Mouse (Mus musculus) cerebellum, adult 2 months (tissue): ENCODE measurements around the gene Acbd6. TPM values are rescaled to one million over a fixed set of nuclear protein-coding genes. Genes with fewer than 3 reads are reported as not detected.

ENCODE experiments used
- DNase-seq, 2 experiments: peaks; one replicate each; pipeline ENCODE4 v3.0.0; 2021
- H3K27ac ChIP-seq: fragments of 200-500 bp; 2 replicates; pipeline ENCODE4 v1.5.1; 2012; ENCODE audit warnings: low read length, control low read depth, inconsistent platforms; ENCODE audit not compliant: insufficient read depth
- H3K27me3 ChIP-seq: fragments of 200-500 bp; 2 replicates; pipeline ENCODE4 v1.6.1; 2012; ENCODE audit warnings: inconsistent platforms, mild to moderate bottlenecking, low read length, moderate library complexity; ENCODE audit not compliant: control insufficient read depth, insufficient read depth
- H3K4me1 ChIP-seq: fragments of 200-500 bp; 2 replicates; pipeline ENCODE4 v1.6.1; 2011; ENCODE audit warnings: low read length; ENCODE audit not compliant: control insufficient read depth, insufficient read depth
- H3K4me3 ChIP-seq: fragments of 200-500 bp; replicated peaks from 2 replicates; pipeline ENCODE3; 2011; ENCODE audit warnings: mild to moderate bottlenecking, low read depth, low read length, control low read depth; ENCODE audit not compliant: insufficient read depth
- CTCF ChIP-seq: fragments of 200-500 bp; IDR thresholded peaks from 2 replicates; pipeline ENCODE4 v1.5.1; 2011; ENCODE audit warnings: low read depth, mild to moderate bottlenecking, control low read depth, low read length, moderate library complexity, borderline replicate concordance; ENCODE audit not compliant: insufficient read depth
- POLR2A ChIP-seq: fragments of 200-500 bp; IDR thresholded peaks from 2 replicates; pipeline ENCODE4 v1.6.1; 2011; ENCODE audit warnings: low read length, control low read depth, borderline replicate concordance; ENCODE audit not compliant: insufficient read depth
- WGBS: fragments of 180-500 bp; shearing (Covaris S2); methylation state at CpG from one replicate; pipeline ENCODE4 v1.1.7; 2018; 5-methylcytosine and 5-hydroxymethylcytosine counted together
- polyA plus RNA-seq: library from polyadenylated mRNA; depleted of rRNA; stranded (reverse); fragments of >200 nt; gene quantifications from 2 replicates; pipeline ENCODE4 v1.2.3, GENCODE M21; 2012

Acbd6 gene
- polyA plus RNA-seq, 1 experiment = 85.0 TPM

DNA sequence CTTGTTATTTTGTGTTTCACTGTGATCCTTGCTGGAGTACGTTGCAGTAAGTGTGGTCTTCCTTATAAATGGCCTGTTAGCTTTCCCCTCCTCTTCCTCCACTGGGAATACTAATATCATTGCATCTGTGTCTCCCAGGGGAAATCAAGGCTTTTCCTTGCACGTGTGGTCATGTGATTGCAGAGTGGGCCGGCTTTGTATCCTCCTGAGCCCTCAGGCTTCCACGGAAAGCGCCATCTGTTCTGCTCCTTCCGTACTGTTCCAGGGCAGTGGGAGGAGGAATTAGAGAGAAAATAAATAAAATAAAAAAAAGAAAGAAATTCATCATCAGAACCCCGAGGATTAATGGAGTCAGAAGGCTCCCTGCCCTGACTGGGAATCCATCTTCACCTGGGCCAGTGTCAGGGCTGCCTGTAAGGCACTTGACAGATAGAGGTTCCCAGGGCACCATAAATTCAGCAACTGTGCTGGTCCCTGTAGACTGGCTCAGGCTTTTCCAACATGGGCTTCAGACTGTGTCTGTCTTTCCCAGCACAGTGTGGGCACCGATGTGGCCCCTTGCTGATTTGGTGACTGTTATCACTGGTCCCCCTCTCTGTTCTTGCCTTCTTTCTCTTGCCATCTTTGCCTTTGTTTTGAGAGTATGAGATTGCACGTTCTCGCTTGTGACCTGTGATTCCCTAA is 123.3 kb downstream of the Acbd6 start:
- no peak for TF ChIP-seq POLR2A
- no peak for TF ChIP-seq CTCF
- DNase-seq = no peak
- 46% methylated on average over 10 of the region's 10 CpGs for WGBS
- H3K4me1 ChIP-seq = peaks cover 4% of the 10 kb centered on the region; the same call in 1 of the 2 replicates
- H3K27me3 ChIP-seq = no peaks in the 10 kb centered on the region
- H3K4me3 ChIP-seq = no peak overlapping the region
- no peak overlapping the region for H3K27ac ChIP-seq

DNA sequence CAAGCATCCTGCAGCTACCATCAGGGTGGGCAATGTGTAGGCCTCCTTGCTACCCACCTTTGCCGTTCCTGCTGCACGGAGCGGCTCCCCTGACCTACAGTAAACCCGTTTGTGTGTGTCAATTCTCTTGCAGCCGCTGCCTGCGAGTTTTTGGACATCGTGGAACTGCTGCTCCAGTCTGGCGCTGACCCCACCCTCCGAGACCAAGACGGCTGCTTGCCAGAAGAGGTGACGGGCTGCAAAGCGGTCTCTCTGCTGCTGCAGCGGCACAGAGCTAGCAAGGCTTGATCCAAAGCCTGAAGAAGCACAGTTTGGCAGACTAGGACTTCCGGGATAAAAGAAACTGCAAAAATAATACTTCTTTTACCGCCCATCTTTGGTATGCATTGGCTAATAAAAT is 128.9 kb downstream of the Acbd6 start:
- peaks cover 2% of the 10 kb centered on the region; the same call in 1 of the 2 replicates for H3K4me1 ChIP-seq
- H3K27ac ChIP-seq = no peak overlapping the region
- 55% methylated on average over 15 of the region's 15 CpGs for WGBS
- no peak for DNase-seq
- H3K27me3 ChIP-seq = no peaks in the 10 kb centered on the region
- TF ChIP-seq POLR2A (no peak), CTCF (no peak)
- H3K4me3 ChIP-seq = no peak overlapping the region

DNA sequence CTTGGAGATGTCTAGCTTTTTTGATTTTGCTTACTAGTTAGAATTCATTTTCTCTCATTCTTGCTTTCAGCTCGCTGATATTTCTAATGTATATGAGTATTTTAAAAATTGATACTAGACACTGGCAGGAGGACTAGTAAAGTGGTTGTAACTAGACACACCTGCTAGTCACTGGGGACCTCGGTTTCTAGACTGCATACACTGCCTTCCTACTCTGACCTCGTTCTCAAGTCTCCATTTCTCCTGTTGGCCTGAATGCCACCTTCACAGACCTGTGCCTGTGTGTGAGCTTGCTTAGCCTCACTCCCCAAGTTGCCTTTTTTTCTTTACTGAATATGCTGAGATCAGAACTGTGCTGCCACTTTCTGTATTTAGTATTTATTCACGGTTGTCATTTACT is 131.2 kb downstream of the Acbd6 start:
- no peak overlapping the region for H3K4me3 ChIP-seq
- 60% methylated on average over 4 of the region's 4 CpGs for WGBS
- H3K4me1 ChIP-seq = peaks cover 2% of the 10 kb centered on the region; the same call in 1 of the 2 replicates
- DNase-seq = no peak
- no peaks in the 10 kb centered on the region for H3K27me3 ChIP-seq
- TF ChIP-seq CTCF = no peak
- TF ChIP-seq POLR2A = no peak
- H3K27ac ChIP-seq = no peak overlapping the region

DNA sequence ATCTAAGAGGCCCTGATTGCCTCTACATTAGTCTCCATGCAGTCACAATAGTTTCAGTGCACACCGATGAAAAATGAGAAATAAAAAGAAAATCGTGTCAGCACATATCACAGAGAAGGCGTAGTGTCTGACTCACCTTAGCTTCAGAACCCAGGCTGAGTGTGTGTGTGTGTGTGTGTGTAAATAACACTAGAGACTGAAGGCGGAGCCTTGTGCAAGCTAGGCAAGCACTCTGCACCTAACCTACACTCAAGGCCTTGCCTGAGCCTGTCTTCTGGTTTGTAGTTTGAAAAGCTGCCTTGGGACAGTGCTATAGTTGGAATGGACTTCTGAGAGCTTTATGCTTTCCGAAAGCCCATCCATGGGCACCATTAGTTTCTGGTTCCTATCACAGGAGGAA is 131.6 kb downstream of the Acbd6 start:
- Histone ChIP-seq H3K4me1 (peaks cover 2% of the 10 kb centered on the region; the same call in 1 of the 2 replicates), H3K27me3 (no peaks in the 10 kb centered on the region), H3K27ac (no peak overlapping the region), H3K4me3 (no peak overlapping the region)
- TF ChIP-seq CTCF = no peak
- TF ChIP-seq POLR2A = no peak
- no peak for DNase-seq
- 63% methylated on average over 5 of the region's 5 CpGs for WGBS

DNA sequence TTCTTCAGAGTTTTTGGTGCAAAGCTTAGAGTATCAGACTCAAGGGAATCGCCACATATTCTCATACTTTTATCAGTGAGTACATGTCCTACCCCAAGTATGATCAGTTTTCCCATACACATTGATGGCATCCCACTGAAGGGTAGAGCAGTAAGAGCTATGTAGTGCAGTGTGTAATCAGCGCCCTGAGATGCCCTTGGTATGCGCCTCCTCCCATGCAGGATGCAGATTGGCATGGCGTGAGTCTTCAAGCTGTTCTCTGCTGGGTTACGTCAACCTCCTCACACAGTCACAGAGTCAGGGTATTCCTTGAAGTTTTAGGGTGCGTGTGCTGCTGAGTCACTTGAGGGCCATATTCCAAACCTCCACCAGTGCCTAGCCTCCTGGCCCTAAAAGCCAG is 134.3 kb downstream of the Acbd6 start:
- no peaks in the 10 kb centered on the region for H3K4me1 ChIP-seq
- no peak overlapping the region for H3K4me3 ChIP-seq
- no peak for TF ChIP-seq POLR2A
- TF ChIP-seq CTCF = no peak
- H3K27me3 ChIP-seq = no peaks in the 10 kb centered on the region
- no peak for DNase-seq
- H3K27ac ChIP-seq = no peak overlapping the region
- 91% methylated on average over 6 of the region's 6 CpGs for WGBS

DNA sequence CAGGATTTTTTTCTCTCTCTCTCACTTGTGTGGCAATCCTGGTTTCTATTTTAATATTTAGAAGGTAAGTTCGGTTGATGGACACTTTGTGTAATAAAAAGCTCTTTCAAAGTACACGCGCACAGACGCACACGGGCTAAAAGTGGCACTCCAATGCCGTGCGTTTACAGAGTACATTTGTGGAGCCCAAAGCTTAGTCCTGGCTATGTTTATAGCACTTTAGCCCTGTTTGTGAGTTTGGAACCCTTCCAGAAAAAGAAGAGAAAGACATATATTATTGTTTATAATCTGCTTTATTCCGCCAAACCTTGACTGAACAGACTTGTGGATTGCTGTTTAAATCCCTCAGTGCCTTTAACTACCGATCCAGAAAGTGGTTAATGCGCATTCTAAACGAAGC is 135.1 kb downstream of the Acbd6 start:
- H3K27me3 ChIP-seq = no peaks in the 10 kb centered on the region
- TF ChIP-seq CTCF = no peak
- no peak for TF ChIP-seq POLR2A
- no peak overlapping the region for H3K27ac ChIP-seq
- no peak for DNase-seq
- H3K4me1 ChIP-seq = no peaks in the 10 kb centered on the region; the same call in 1 of the 2 replicates
- 84% methylated on average over 11 of the region's 11 CpGs for WGBS
- no peak overlapping the region for H3K4me3 ChIP-seq

DNA sequence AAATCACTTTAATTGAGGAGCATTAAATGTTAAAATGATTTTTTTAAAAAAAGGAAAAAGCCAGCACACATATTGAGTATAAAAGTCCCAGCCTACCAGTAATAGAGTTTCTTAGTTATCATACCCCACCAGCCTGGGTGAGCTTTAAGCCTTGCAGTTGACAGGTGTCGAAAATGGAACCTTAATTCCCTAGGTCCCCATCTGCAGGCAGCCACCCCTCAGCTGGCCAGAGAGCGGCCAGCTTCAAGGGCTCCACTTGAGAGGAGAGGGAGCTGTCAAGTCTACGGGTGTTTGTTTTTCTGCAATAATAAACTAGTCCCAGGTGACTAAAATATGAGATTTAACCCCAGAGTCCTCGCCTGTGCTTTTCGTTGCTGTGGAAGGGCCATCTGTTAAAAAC is 135.5 kb downstream of the Acbd6 start:
- Histone ChIP-seq H3K4me1 (peaks cover 4% of the 10 kb centered on the region), H3K27ac (no peak overlapping the region), H3K4me3 (no peak overlapping the region), H3K27me3 (no peaks in the 10 kb centered on the region)
- TF ChIP-seq CTCF = no peak
- no peak for TF ChIP-seq POLR2A
- no peak for DNase-seq
- 71% methylated on average over 5 of the region's 5 CpGs for WGBS

DNA sequence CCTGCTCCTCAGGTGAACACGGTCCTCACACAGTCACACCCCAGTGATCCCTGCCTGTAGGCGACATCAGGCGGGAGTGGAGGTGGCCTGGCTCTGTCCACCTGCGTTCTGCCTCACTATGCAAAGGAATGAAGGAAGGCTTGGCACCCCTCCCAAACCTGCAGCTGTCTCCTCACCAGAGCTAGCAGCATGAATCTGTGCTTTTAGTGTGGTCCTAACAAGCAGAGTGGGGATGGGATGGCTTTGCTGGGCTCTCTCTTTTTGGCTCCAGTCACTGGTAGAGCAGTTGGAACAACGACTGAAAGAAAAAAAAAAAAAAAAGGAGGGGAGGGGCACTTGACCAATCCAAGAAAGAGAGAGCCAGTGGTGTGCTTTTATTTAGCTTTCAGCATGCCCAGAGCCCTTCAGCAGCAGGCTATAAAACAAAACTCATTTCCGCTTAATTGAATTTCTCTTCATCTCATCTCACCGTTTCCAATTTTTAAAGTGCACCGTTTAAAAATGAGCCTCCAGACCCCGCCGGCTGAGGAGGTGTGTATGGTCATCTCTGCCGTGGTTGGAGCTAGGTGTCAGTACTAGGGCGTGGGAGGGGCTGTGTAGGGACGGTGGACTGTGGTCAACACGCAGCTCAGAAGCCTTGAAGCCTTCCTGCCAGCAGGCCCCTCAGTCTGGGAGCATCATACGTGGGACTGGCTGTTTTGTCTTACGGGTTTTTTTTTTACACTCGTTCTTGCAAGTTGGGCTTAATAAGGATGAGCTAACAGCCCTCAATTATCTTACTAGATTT is 140.6 kb downstream of the Acbd6 start:
- TF ChIP-seq CTCF (no peak), POLR2A (no peak)
- 29% methylated on average over 17 of the region's 17 CpGs for WGBS
- no peak overlapping the region for H3K4me3 ChIP-seq
- H3K27me3 ChIP-seq = no peaks in the 10 kb centered on the region
- H3K27ac ChIP-seq = no peak overlapping the region
- H3K4me1 ChIP-seq = peaks cover 4% of the 10 kb centered on the region
- peak; percentile 42 to 58 for DNase-seq
